Mouse (Mus musculus) heart, adult 2 months (tissue): Measurements from ENCODE around the gene Sdk2. TPM values are rescaled to one million over a fixed set of nuclear protein-coding genes. Genes with fewer than 3 reads are reported as not detected.

ENCODE experiments used
- DNase-seq, 2 experiments: peaks; one replicate each; pipeline ENCODE4 v3.0.0; 2021
- H3K27ac ChIP-seq: fragments of 200-600 bp; 2 replicates; pipeline ENCODE4 v1.8.1; 2022
- H3K27me3 ChIP-seq: fragments of 200-500 bp; 2 replicates; pipeline ENCODE4 v1.6.1; 2012; ENCODE audit warnings: mild to moderate bottlenecking, low read length, inconsistent platforms, mixed read lengths; ENCODE audit not compliant: control insufficient read depth, insufficient read depth
- H3K36me3 ChIP-seq: fragments of 200-500 bp; 2 replicates; pipeline ENCODE4 v1.6.1; 2012; ENCODE audit warnings: low read length, inconsistent platforms; ENCODE audit not compliant: control insufficient read depth, insufficient read depth
- H3K4me1 ChIP-seq: fragments of 200-500 bp; 2 replicates; pipeline ENCODE4 v1.6.1; 2011; ENCODE audit warnings: low read length; ENCODE audit not compliant: control insufficient read depth, insufficient read depth
- H3K4me3 ChIP-seq: fragments of 200-600 bp; 2 replicates; pipeline ENCODE4 v1.8.1; 2022
- H3K79me2 ChIP-seq: fragments of 200-500 bp; replicated peaks from 2 replicates; pipeline ENCODE4 v1.6.1; 2012; ENCODE audit warnings: mild to moderate bottlenecking, inconsistent platforms, low read length, moderate library complexity, mixed read lengths; ENCODE audit not compliant: control insufficient read depth, insufficient read depth
- H3K9ac ChIP-seq: fragments of 200-500 bp; 2 replicates; pipeline ENCODE4 v1.6.1; 2012; ENCODE audit warnings: low read depth, mild to moderate bottlenecking, control low read depth, inconsistent platforms, low read length, mixed read lengths
- CTCF ChIP-seq: fragments of 200-600 bp; IDR thresholded peaks from 2 replicates; pipeline ENCODE4 v1.8.1; 2022; ENCODE audit warnings: antibody characterized with exemption, mild to moderate bottlenecking, moderate library complexity
- EP300 ChIP-seq: fragments of 200-500 bp; IDR thresholded peaks from 2 replicates; pipeline ENCODE4 v1.6.1; 2011; ENCODE audit warnings: low read depth, low read length, control low read depth; ENCODE audit not compliant: insufficient read depth
- POLR2A ChIP-seq: fragments of 200-500 bp; IDR thresholded peaks from 2 replicates; pipeline ENCODE4 v1.6.1; 2011; ENCODE audit warnings: mild to moderate bottlenecking, low read depth, low read length, control low read depth; ENCODE audit not compliant: insufficient read depth
- WGBS: fragments of 180-500 bp; shearing (Covaris S2); methylation state at CpG from one replicate; pipeline ENCODE4 v1.1.7; 2018; 5-methylcytosine and 5-hydroxymethylcytosine counted together
- intact Hi-C: fragments of 180-260 bp; cut with DNase I; formaldehyde crosslinking; loops from one replicate; pipeline ENCODE4 v1.15.1; 2025
- polyA plus RNA-seq: library from polyadenylated mRNA; depleted of rRNA; stranded (reverse); fragments of >200 nt; gene quantifications from 2 replicates; pipeline ENCODE4 v1.2.3, GENCODE M21; 2012
- total RNA-seq, 2 experiments: library from RNA; stranded (reverse); gene quantifications; 2 replicates each; pipeline ENCODE4 v1.2.3; 2021

The Sdk2 gene
- total and polyA plus RNA-seq, 3 experiments, result 0.49 to 1.9 (median 1.5) TPM

- no peaks in the 10 kb centered on the region for H3K79me2 ChIP-seq
- intact Hi-C loops, result loop anchor here (1.0 to 5.0 kb wide), 4 partner anchors 202 to 771 kb away; partner anchors contain the start of gene Sdk2
- no peak overlapping the region for H3K4me3 ChIP-seq
- H3K27ac ChIP-seq, result no peak overlapping the region
- no peaks in the 10 kb centered on the region for H3K4me1 ChIP-seq
- no peak overlapping the region for H3K9ac ChIP-seq
- peak; percentile 74 to 84 for DNase-seq
- 41% methylated on average over 8 of the region's 8 CpGs for WGBS
- no peaks in the 10 kb centered on the region for H3K36me3 ChIP-seq
- H3K27me3 ChIP-seq, result no peaks in the 10 kb centered on the region
- TF ChIP-seq EP300 (0 out of 2 replicates have a peak, but pooled peaks have one; percentile 36), CTCF (peak; percentile 94), POLR2A (no peak)
Measured at GRCm38 (mm10) chr11:113865627-113866026, 201.2 kb downstream of the Sdk2 start.

- Histone ChIP-seq H3K9ac (no peak overlapping the region), H3K4me3 (no peak overlapping the region), H3K4me1 (no peaks in the 10 kb centered on the region), H3K79me2 (no peaks in the 10 kb centered on the region), H3K27ac (no peak overlapping the region), H3K36me3 (no peaks in the 10 kb centered on the region), H3K27me3 (no peaks in the 10 kb centered on the region)
- WGBS, result 68% methylated on average over 5 of the region's 5 CpGs
- TF ChIP-seq CTCF, result peak; percentile 58
- no peak for TF ChIP-seq EP300
- no peak for TF ChIP-seq POLR2A
- DNase-seq, result peak in 1 of 2 experiments; percentile 25
- intact Hi-C loops, result no loop called here
Measured at GRCm38 (mm10) chr11:113863408-113863807, 203.4 kb downstream of the Sdk2 start.

GRCm38 (mm10) chr11:113855661-113856060, 211.2 kb downstream of the Sdk2 start:
- no peak overlapping the region for H3K27ac ChIP-seq
- TF ChIP-seq EP300, result no peak
- no peak for TF ChIP-seq CTCF
- TF ChIP-seq POLR2A, result no peak
- no peaks in the 10 kb centered on the region for H3K27me3 ChIP-seq
- no peak for DNase-seq
- H3K9ac ChIP-seq, result no peak overlapping the region
- no peak overlapping the region for H3K4me3 ChIP-seq
- 78% methylated on average over 13 of the region's 13 CpGs for WGBS
- H3K36me3 ChIP-seq, result no peaks in the 10 kb centered on the region
- intact Hi-C loops, result no loop called here
- H3K79me2 ChIP-seq, result no peaks in the 10 kb centered on the region
- no peaks in the 10 kb centered on the region for H3K4me1 ChIP-seq

GRCm38 (mm10) chr11:113851750-113852149, 215.1 kb downstream of the Sdk2 start:
- no peaks in the 10 kb centered on the region for H3K4me1 ChIP-seq
- H3K79me2 ChIP-seq, result no peaks in the 10 kb centered on the region
- H3K36me3 ChIP-seq, result no peaks in the 10 kb centered on the region
- H3K4me3 ChIP-seq, result no peak overlapping the region
- TF ChIP-seq CTCF (no peak), POLR2A (no peak), EP300 (no peak)
- no peak overlapping the region for H3K9ac ChIP-seq
- no peak for DNase-seq
- intact Hi-C loops, result no loop called here
- no peak overlapping the region for H3K27ac ChIP-seq
- no peaks in the 10 kb centered on the region for H3K27me3 ChIP-seq
- 65% methylated on average over 8 of the region's 8 CpGs for WGBS

- Histone ChIP-seq H3K36me3 (no peaks in the 10 kb centered on the region), H3K9ac (no peak overlapping the region), H3K27ac (no peak overlapping the region), H3K79me2 (no peaks in the 10 kb centered on the region), H3K4me3 (no peak overlapping the region), H3K4me1 (no peaks in the 10 kb centered on the region), H3K27me3 (no peaks in the 10 kb centered on the region)
- WGBS, result 60% methylated on average over 7 of the region's 7 CpGs
- intact Hi-C loops, result no loop called here
- no peak for DNase-seq
- TF ChIP-seq CTCF (no peak), EP300 (no peak), POLR2A (no peak)
Measured at GRCm38 (mm10) chr11:113849322-113849721, 217.5 kb downstream of the Sdk2 start.

GRCm38 (mm10) chr11:113843920-113844319, 222.9 kb downstream of the Sdk2 start:
- Histone ChIP-seq H3K27me3 (no peaks in the 10 kb centered on the region), H3K4me3 (no peak overlapping the region), H3K79me2 (no peaks in the 10 kb centered on the region), H3K4me1 (no peaks in the 10 kb centered on the region), H3K27ac (no peak overlapping the region), H3K36me3 (no peaks in the 10 kb centered on the region), H3K9ac (no peak overlapping the region)
- no peak for DNase-seq
- 79% methylated on average over 6 of the region's 6 CpGs for WGBS
- intact Hi-C loops, result no loop called here
- TF ChIP-seq CTCF, result no peak
- no peak for TF ChIP-seq EP300
- TF ChIP-seq POLR2A, result no peak
